Mouse (Mus musculus) erythroblast, adult 5-6 weeks (primary cell): ENCODE results near the gene Stk39. TPM values are rescaled to one million over a fixed set of nuclear protein-coding genes. Genes with fewer than 3 reads are reported as not detected.

Source experiments
- ATAC-seq: replicated peaks from 2 replicates; pipeline ENCODE4 v1.8.0; 2016; ENCODE audit warnings: moderate number of reproducible peaks, mild to moderate bottlenecking, moderate TSS enrichment, inconsistent platforms; ENCODE audit not compliant: poor library complexity, low FRiP score, severe bottlenecking
- total RNA-seq, 2 experiments: library from RNA; stranded (forward) in 1 of 2; stranded (reverse) in 1 of 2; fragments of 150-400 nt in 1 of 2; fragments of 200-764, 138-1000 nt in 1 of 2; gene quantifications; 2 replicates each; pipeline versions ENCODE4 v1.2.3 to v1.2.4; 2015 to 2017; ENCODE audit warnings: low replicate concordance in 2 of 2

Stk39 gene
- total RNA-seq, 2 experiments from 2014 or later, result 1.0 TPM; not detected in 1

GRCm38 (mm10) chr2:68464456-68464855 is 7.6 kb downstream of the Stk39 start:
- no peak for ATAC-seq

- ATAC-seq, result no peak
Measured at GRCm38 (mm10) chr2:68463801-68464200, 8.3 kb downstream of the Stk39 start.

GRCm38 (mm10) chr2:68458115-68458514 is 14.0 kb downstream of the Stk39 start:
- no peak for ATAC-seq

- ATAC-seq, result no peak
Measured at GRCm38 (mm10) chr2:68457455-68458032, 14.5 kb downstream of the Stk39 start.

- ATAC-seq, result no peak
Measured at GRCm38 (mm10) chr2:68456899-68457298, 15.2 kb downstream of the Stk39 start.

- ATAC-seq, result no peak
Measured at GRCm38 (mm10) chr2:68452379-68452778, 19.7 kb downstream of the Stk39 start.

GRCm38 (mm10) chr2:68448035-68448434 is 24.0 kb downstream of the Stk39 start:
- ATAC-seq, result no peak

GRCm38 (mm10) chr2:68443141-68443540 is 28.9 kb downstream of the Stk39 start:
- ATAC-seq, result no peak

GRCm38 (mm10) chr2:68442113-68442717 is 29.9 kb downstream of the Stk39 start:
- no peak for ATAC-seq

GRCm38 (mm10) chr2:68439614-68440013 is 32.5 kb downstream of the Stk39 start:
- ATAC-seq, result no peak

GRCm38 (mm10) chr2:68437920-68438319 is 34.1 kb downstream of the Stk39 start:
- no peak for ATAC-seq

- no peak for ATAC-seq
Measured at GRCm38 (mm10) chr2:68437216-68437615, 34.9 kb downstream of the Stk39 start.

- ATAC-seq, result no peak
Measured at GRCm38 (mm10) chr2:68436305-68436704, 35.8 kb downstream of the Stk39 start.

GRCm38 (mm10) chr2:68435494-68436255 is 36.4 kb downstream of the Stk39 start:
- no peak for ATAC-seq

GRCm38 (mm10) chr2:68434997-68435396 is 37.1 kb downstream of the Stk39 start:
- ATAC-seq, result no peak

GRCm38 (mm10) chr2:68434576-68434975 is 37.5 kb downstream of the Stk39 start:
- no peak for ATAC-seq

- no peak for ATAC-seq
Measured at GRCm38 (mm10) chr2:68433736-68434312, 38.2 kb downstream of the Stk39 start.

- ATAC-seq, result no peak
Measured at GRCm38 (mm10) chr2:68432834-68433233, 39.2 kb downstream of the Stk39 start.

GRCm38 (mm10) chr2:68431024-68431962 is 40.8 kb downstream of the Stk39 start:
- no peak for ATAC-seq

- no peak for ATAC-seq
Measured at GRCm38 (mm10) chr2:68430493-68430892, 41.6 kb downstream of the Stk39 start.
